Mouse (Mus musculus) hindbrain, embryonic 14.5 days (tissue): ENCODE results near the gene Arhgef12. TPM values are rescaled to one million over a fixed set of nuclear protein-coding genes. Genes with fewer than 3 reads are reported as not detected.

Experiments
- ATAC-seq: fragments of 200-750 bp; cut with Nextera tagmentation; 2 replicates; pipeline ENCODE4 v1.8.0; 2017; ENCODE audit warnings: moderate number of reproducible peaks, mild to moderate bottlenecking, moderate TSS enrichment, moderate library complexity; ENCODE audit not compliant: low FRiP score
- DNase-seq: peaks from one replicate; pipeline ENCODE4 v3.0.0-alpha.2; 2015; ENCODE audit warnings: low spot score
- H3K27ac ChIP-seq: fragments of 300-500 bp; sonication (generic); 2 replicates; pipeline ENCODE4 v1.5.1; 2014; ENCODE audit warnings: mild to moderate bottlenecking, moderate library complexity
- H3K27me3 ChIP-seq: fragments of 300-500 bp; sonication (generic); 2 replicates; pipeline ENCODE4 v1.6.1; 2014; ENCODE audit warnings: mild to moderate bottlenecking, low read length, mixed read lengths; ENCODE audit not compliant: control insufficient read depth, insufficient read depth
- H3K36me3 ChIP-seq: fragments of 300-500 bp; sonication (generic); replicated peaks from 2 replicates; pipeline ENCODE4 v1.6.1; 2014; ENCODE audit not compliant: control insufficient read depth, insufficient read depth
- H3K4me1 ChIP-seq: fragments of 300-500 bp; sonication (generic); replicated peaks from 2 replicates; pipeline ENCODE4 v1.6.1; 2014; ENCODE audit warnings: antibody characterized with exemption, low read length, mixed read lengths; ENCODE audit not compliant: control insufficient read depth, insufficient read depth
- H3K4me2 ChIP-seq: fragments of 300-500 bp; sonication (generic); replicated peaks from 2 replicates; pipeline ENCODE4 v1.6.1; 2014; ENCODE audit warnings: mild to moderate bottlenecking, moderate library complexity
- H3K4me3 ChIP-seq: fragments of 300-500 bp; sonication (generic); replicated peaks from 2 replicates; pipeline ENCODE4 v1.5.1; 2014; ENCODE audit warnings: mild to moderate bottlenecking, low read length
- H3K9ac ChIP-seq: fragments of 300-500 bp; sonication (generic); 2 replicates; pipeline ENCODE4 v1.6.1; 2014
- H3K9me3 ChIP-seq: fragments of 300-500 bp; sonication (generic); 2 replicates; pipeline ENCODE4 v1.6.1; 2016; ENCODE audit warnings: low read length; ENCODE audit not compliant: control insufficient read depth
- WGBS: fragments of 180-500 bp; shearing (Covaris S2); extraction: QIAGEN DNeasy Blood & Tissue Kit; methylation state at CpG from one replicate; pipeline ENCODE4 v1.1.7; 2014; 5-methylcytosine and 5-hydroxymethylcytosine counted together
- polyA plus RNA-seq: library from polyadenylated mRNA; unstranded; fragments of >200 nt; fragmentation: Nextera tagmentation; extraction: Ambion mirVana; gene quantifications from 2 replicates; pipeline ENCODE4 v1.2.1, GENCODE M21; 2014

The Arhgef12 gene
- polyA plus RNA-seq, 1 experiment from 2014 or later: 38.4 TPM

DNA sequence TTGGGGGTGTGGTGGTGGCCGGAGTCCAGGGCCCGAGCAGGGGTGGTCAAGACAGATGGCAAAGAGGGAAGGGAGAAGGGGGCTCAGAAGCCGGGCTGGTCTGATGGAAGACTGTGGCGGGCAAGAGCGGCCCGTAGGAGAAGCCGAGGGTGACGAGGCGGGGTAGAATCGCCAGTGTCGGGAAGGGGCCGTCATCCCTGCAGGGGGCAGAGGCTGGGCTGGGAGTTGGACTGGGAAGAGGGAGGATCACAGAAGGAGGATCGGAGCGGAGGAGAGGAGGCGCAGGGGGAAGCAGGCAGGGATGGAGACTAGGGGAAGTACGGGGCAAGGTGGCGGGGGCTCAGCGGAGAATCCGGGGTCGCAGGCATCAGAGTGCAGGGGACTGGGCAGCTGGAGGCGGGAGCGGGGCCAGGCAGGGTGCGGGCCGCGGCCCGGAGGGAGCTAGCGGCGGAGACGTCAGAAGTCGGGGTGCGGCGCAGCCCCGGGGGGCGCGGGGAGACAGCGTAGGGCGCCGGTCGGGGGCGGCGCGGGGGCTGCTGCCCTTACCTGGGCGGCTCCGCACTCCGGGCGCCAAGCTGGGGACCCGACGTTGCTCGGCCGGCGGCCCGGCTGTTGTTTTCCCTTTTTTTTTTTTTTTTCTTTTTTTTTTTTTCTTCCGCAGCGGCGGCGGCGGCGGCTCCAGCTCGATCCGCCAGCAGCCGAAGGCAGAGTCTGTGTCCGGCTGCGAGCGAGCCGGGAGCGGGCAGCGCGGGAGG is 163.1 kb downstream of the Arhgef12 start, which contains the start of gene Grik4:
Grik4 (minus strand) TSS at position 713 of the 755 bp plus-strand sequence.
- Histone ChIP-seq H3K9me3 (no peaks in the 10 kb centered on the region), H3K27me3 (no peaks in the 10 kb centered on the region), H3K27ac (peak within 1 kb of the TSS; percentile 81), H3K9ac (peak within 1 kb of the TSS; percentile 94), H3K4me1 (0 out of 2 replicates have a peak, but pooled peaks cover 11% of the 10 kb centered on the region), H3K4me2 (peak within 1 kb of the TSS; percentile 95), H3K4me3 (peak within 1 kb of the TSS; percentile 81), H3K36me3 (no peaks in the 10 kb centered on the region)
- DNase-seq (peak; percentile 51), ATAC-seq (peak; percentile 23; the same call in 1 of the 2 replicates)
- 0% methylated on average over 55 of the region's 68 CpGs for WGBS

DNA sequence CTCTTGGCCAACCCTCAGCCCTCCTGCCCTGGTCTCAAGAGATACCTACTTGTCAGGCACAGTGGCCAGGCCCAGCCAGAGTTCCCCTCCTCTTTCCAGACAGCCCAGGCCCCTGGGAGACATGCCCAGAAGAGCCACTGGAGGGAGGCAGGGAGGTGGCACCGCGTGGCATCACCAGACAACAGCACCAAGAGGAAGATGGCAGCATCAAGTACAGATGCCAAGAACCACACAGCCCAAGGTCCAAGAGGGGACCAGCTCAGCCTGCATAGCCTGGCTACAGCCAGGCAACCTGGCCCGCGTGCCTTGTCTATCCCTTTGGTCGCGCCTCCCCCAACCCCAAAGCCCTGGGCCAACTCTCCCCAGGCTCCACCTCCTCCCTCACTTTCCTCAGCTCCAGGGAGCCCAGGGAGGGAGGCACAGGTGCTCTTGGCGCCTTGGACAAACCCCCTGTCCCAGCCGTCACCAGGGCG is 163.9 kb downstream of the Arhgef12 start:
- WGBS: 3% methylated on average over 9 of the region's 9 CpGs
- Histone ChIP-seq H3K36me3 (no peaks in the 10 kb centered on the region), H3K4me3 (peak overlapping the region; percentile 81), H3K4me2 (peak overlapping the region; percentile 95), H3K9me3 (no peaks in the 10 kb centered on the region), H3K27ac (peak overlapping the region; percentile 3; the same call in 1 of the 2 replicates), H3K4me1 (0 out of 2 replicates have a peak, but pooled peaks cover 11% of the 10 kb centered on the region), H3K9ac (peak overlapping the region; percentile 94), H3K27me3 (no peaks in the 10 kb centered on the region)
- DNase-seq: no peak
- ATAC-seq: peak; percentile 29

DNA sequence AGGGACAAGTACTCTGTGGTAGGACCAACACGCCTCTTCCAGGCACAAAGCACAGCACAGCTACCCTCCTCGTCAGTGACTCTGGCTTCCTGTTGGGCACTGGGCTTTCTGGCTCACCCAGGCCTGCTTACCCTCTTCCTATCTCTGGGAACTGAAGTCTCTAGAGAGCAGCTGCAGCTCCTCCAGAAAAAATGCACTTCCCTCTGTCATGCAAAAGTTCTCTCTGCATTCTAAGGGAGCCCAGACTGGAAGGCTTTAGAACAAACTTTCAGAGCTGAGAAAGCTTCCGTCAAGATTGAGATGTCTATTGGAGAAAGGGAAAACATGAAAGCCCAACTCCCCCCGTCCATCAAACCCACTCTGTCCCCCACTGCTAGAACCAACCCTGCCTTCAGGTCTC is 164.9 kb downstream of the Arhgef12 start:
- DNase-seq (no peak), ATAC-seq (no peak)
- Histone ChIP-seq H3K27me3 (no peaks in the 10 kb centered on the region), H3K36me3 (no peaks in the 10 kb centered on the region), H3K9ac (no peak overlapping the region), H3K4me2 (peak overlapping the region; percentile 95), H3K4me1 (0 out of 2 replicates have a peak, but pooled peaks cover 11% of the 10 kb centered on the region), H3K9me3 (no peaks in the 10 kb centered on the region), H3K4me3 (peak overlapping the region; percentile 81), H3K27ac (no peak overlapping the region)
- 48% methylated on average over 4 of the region's 4 CpGs for WGBS

DNA sequence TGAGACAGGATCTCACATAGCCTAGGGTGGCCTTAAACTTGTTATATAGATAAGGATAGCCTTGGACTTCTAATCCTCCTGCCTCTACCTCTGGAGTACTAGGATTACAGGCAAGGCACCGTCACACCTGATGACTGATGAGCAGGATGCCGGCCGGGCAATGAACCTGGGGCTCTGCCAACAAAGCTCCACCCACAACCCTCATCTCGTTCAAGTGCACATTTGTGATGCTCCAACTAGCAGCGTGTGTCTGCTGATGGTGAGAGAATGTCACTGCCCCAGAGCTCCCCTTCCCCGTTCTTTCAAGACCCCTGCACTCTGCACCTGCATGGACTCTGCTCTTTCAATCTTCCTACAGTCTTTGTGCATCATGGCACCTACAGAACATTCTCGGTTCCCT is 174.9 kb downstream of the Arhgef12 start:
- 37% methylated on average over 7 of the region's 7 CpGs for WGBS
- H3K36me3 ChIP-seq: no peaks in the 10 kb centered on the region
- no peaks in the 10 kb centered on the region for H3K27me3 ChIP-seq
- no peak overlapping the region for H3K27ac ChIP-seq
- no peak overlapping the region for H3K4me3 ChIP-seq
- DNase-seq (no peak), ATAC-seq (no peak)
- H3K9ac ChIP-seq: no peak overlapping the region
- no peak overlapping the region for H3K4me2 ChIP-seq
- 0 out of 2 replicates have a peak, but pooled peaks cover 3% of the 10 kb centered on the region for H3K4me1 ChIP-seq
- no peaks in the 10 kb centered on the region for H3K9me3 ChIP-seq

DNA sequence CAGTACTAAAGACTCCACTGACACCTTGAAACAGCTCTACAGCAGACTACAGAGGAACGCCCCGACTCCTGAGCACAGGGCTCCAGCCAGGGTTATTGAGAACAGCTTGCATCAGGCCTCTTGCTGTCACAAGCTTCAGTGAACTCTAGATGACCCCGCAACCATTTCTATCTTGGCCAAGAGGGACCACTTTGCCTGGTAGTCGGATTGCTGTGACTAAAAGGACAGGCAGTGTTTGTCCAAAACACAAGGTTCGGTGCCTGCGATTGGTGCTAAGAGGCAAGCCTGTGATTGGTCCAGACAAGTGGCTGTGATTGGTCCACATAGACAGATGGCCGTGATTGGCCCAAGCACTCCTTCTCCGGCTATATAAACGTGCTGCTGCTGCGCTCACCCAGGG is 179.5 kb downstream of the Arhgef12 start:
- 66% methylated on average over 10 of the region's 10 CpGs for WGBS
- Histone ChIP-seq H3K4me1 (0 out of 2 replicates have a peak, but pooled peaks cover 3% of the 10 kb centered on the region), H3K4me3 (no peak overlapping the region), H3K27me3 (no peaks in the 10 kb centered on the region), H3K9ac (no peak overlapping the region), H3K4me2 (no peak overlapping the region), H3K27ac (no peak overlapping the region), H3K36me3 (no peaks in the 10 kb centered on the region), H3K9me3 (no peaks in the 10 kb centered on the region)
- ATAC-seq (peak; percentile 53; the same call in 1 of the 2 replicates), DNase-seq (no peak)

DNA sequence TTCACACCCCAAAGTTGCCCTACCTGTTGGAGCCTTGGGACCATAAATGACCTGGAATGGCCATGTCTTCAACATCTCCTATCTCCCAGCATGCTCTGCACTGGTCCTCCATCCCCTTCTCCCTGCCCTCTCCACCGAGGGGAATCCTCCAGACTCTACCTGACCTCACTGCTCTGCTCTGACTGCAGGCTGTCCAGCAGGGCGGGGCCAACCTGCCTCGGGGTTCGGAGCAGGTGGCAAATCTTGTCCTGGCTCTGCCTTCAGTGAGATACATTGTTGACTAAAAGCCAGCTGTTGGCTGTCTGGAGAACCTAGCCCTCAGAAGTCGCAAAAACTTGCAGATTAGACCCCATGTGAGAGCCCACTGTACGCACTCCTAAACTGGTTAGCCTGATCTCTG is 180.5 kb downstream of the Arhgef12 start:
- 95% methylated on average over 6 of the region's 6 CpGs for WGBS
- H3K27ac ChIP-seq: no peak overlapping the region
- ATAC-seq: no peak

DNA sequence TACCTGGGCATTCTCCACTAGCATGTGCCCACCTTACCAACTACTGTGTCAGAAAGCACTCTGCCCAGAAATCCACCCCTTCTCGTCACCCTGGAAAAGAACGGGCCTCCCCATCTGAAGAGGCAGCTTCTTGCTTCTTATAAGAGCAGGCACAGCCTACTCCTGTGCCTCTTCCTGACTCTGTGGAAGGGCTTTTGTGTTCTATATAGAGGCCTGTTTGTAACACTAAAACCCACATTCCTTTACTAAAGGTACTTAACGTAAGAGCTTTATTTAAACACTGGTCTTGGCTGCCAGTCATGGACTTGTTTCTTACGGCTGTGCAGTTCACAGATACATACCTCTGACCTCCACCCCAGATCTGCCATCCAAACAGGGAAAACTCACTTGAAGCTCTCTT is 185.2 kb downstream of the Arhgef12 start:
- Histone ChIP-seq H3K27ac (no peak overlapping the region), H3K27me3 (no peaks in the 10 kb centered on the region), H3K4me1 (no peaks in the 10 kb centered on the region), H3K36me3 (no peaks in the 10 kb centered on the region), H3K4me3 (no peak overlapping the region), H3K9me3 (no peaks in the 10 kb centered on the region), H3K4me2 (no peak overlapping the region), H3K9ac (no peak overlapping the region)
- 72% methylated on average over 4 of the region's 4 CpGs for WGBS
- ATAC-seq: no peak
- DNase-seq: no peak

More for the DNA sequence above, 180.5 kb downstream of the Arhgef12 start:
- H3K4me2 ChIP-seq: no peak overlapping the region
- DNase-seq: no peak
- no peak overlapping the region for H3K9ac ChIP-seq
- no peaks in the 10 kb centered on the region for H3K9me3 ChIP-seq
- H3K27me3 ChIP-seq: no peaks in the 10 kb centered on the region
- H3K36me3 ChIP-seq: no peaks in the 10 kb centered on the region
- 0 out of 2 replicates have a peak, but pooled peaks cover 3% of the 10 kb centered on the region for H3K4me1 ChIP-seq
- no peak overlapping the region for H3K4me3 ChIP-seq

DNA sequence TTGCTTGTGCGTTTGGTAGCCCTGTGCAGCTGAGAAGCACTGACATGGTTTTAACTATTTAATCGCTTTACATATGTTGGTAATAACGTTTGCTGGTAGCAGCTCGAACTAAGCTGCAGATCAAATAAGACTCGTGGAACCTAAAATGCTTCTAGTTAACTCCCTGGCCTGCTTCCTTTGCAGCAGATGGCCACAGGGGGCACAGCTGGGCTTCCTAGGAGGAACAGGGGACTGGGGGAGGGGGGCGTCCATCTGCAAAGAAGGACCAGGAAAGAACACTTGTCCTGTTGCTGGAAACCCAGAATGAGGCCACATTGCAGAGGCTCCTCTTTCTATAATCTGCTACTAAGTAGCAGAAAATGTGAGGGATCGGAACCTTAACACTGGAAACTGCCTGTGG is 186.8 kb downstream of the Arhgef12 start:
- 46% methylated on average over 7 of the region's 7 CpGs for WGBS
- no peaks in the 10 kb centered on the region for H3K4me1 ChIP-seq
- H3K9ac ChIP-seq: no peak overlapping the region
- H3K36me3 ChIP-seq: no peaks in the 10 kb centered on the region
- ATAC-seq (no peak), DNase-seq (no peak)
- H3K4me3 ChIP-seq: no peak overlapping the region
- H3K4me2 ChIP-seq: no peak overlapping the region
- H3K27ac ChIP-seq: no peak overlapping the region
- no peaks in the 10 kb centered on the region for H3K9me3 ChIP-seq
- H3K27me3 ChIP-seq: no peaks in the 10 kb centered on the region

DNA sequence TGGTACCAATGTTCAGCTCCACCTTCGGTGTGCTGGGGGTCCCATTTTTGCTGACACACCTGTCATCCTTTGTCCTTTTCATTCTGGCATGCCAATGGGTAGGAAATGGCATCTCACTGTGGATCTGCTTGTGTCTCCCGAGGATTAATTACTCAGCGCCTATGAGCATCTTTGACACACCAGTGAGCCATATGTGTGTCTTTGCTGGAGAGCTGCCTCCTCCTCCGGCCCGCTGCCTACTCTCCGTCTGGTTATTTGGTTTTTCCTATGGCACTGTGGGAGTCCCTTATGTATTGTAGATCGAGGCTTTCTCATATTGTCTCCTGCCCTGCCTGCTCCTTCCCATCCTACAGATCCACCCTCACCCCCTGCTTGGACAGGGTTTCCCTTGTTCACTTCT is 189.1 kb downstream of the Arhgef12 start:
- Histone ChIP-seq H3K4me3 (no peak overlapping the region), H3K4me1 (no peaks in the 10 kb centered on the region), H3K9ac (no peak overlapping the region), H3K27me3 (no peaks in the 10 kb centered on the region), H3K9me3 (no peaks in the 10 kb centered on the region), H3K4me2 (no peak overlapping the region), H3K27ac (no peak overlapping the region), H3K36me3 (no peaks in the 10 kb centered on the region)
- 74% methylated on average over 7 of the region's 7 CpGs for WGBS
- DNase-seq (no peak), ATAC-seq (no peak)
